Mouse (Mus musculus): Measurements from ENCODE around the gene Gm14781. TPM values are rescaled to one million over a fixed set of nuclear protein-coding genes. Genes with fewer than 3 reads are reported as not detected.
"Not testable (repeated sequence)": the region's sequence is repeated elsewhere in the genome, so short reads cannot be mapped to it uniquely, and the experiment has no call there.

The Gm14781 gene
- not detected in 2 replicates for polyA plus RNA-seq (2015; fragmentation: Nextera tagmentation; extraction: Ambion mirVana)

- not testable (repeated sequence) for H3K27ac ChIP-seq; H3K4me3 ChIP-seq; H3K4me1 ChIP-seq (replicated peaks); H3K27me3 ChIP-seq; H3K9ac ChIP-seq; H3K36me3 ChIP-seq; H3K4me2 ChIP-seq; ATAC-seq (ENCODE audit: low FRiP score); H3K9me3 ChIP-seq
- 77% methylated on average over 1 of the region's 1 CpGs for WGBS
Measured at GRCm38 (mm10) chrX:91631894-91632293, at the start of gene Gm14781. TSS of gene Gm14781 (plus strand) at chrX:91632194.

GRCm38 (mm10) chrX:91654964-91655575 is 23.1 kb downstream of the Gm14781 start:
- ATAC-seq (ENCODE audit: low FRiP score); H3K9ac ChIP-seq; H3K4me2 ChIP-seq: not testable (repeated sequence)

More at GRCm38 (mm10) chrX:91654964-91655575, 23.1 kb downstream of the Gm14781 start:
- not testable (repeated sequence) for H3K27me3 ChIP-seq; H3K36me3 ChIP-seq; H3K27ac ChIP-seq; H3K4me1 ChIP-seq (replicated peaks); H3K4me3 ChIP-seq; H3K9me3 ChIP-seq

Other genes starting within 250 kb of the Gm14781 start
- not detected in 2 replicates for gene Gm5072, start 239.7 kb upstream of the Gm14781 start, polyA plus RNA-seq (2015; fragmentation: Nextera tagmentation; extraction: Ambion mirVana)
- not detected in 2 replicates for gene Gm8914, start 152.1 kb upstream of the Gm14781 start, polyA plus RNA-seq (2015; fragmentation: Nextera tagmentation; extraction: Ambion mirVana)
- not detected in 2 replicates for gene 1700084M14Rik, start 56.3 kb upstream of the Gm14781 start, polyA plus RNA-seq (2015; fragmentation: Nextera tagmentation; extraction: Ambion mirVana)
- not detected in 2 replicates for gene Mageb5, start 150.8 kb downstream of the Gm14781 start, polyA plus RNA-seq (2015; fragmentation: Nextera tagmentation; extraction: Ambion mirVana)

Measured in hindbrain, embryonic 13.5 days (tissue).